Mouse (Mus musculus) liver, postnatal 0 days (tissue): ENCODE data around the gene Srcin1.

ENCODE experiments used
- CTCF ChIP-seq: sonication (generic); IDR thresholded peaks from 2 replicates; pipeline ENCODE4 v1.5.1; 2016; ENCODE audit warnings: antibody characterized with exemption, low read depth
- EP300 ChIP-seq: IDR thresholded peaks from 2 replicates; pipeline ENCODE4 v1.6.1; 2016; ENCODE audit warnings: antibody characterized with exemption, low read depth, mild to moderate bottlenecking

DNA sequence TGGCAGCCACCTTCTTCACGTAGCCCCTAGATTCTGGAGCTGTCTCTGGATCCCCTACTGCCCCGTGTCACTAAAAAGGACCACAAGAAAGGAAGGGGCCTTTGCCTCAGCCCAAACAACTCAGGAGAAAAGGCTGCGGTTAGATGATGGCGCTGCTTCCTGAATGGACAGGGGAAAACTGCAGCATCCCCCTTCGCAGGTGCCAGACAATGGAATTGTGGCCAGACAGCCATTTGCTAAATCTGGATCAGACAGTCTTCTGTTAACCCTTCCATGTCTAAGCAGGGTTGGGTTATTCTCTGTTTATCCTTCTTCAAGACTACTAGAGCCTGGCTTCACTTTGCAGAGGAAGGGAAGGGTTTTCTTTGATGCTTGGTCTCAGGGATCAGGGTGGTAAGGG, 45.0 kb downstream of the Srcin1 start:
- no peak for TF ChIP-seq CTCF
- TF ChIP-seq EP300 = no peak
